Mouse (Mus musculus): ENCODE results near the gene Cntn4. TPM values are rescaled to one million over a fixed set of nuclear protein-coding genes. Genes with fewer than 3 reads are reported as not detected.

Gene Cntn4
- polyA plus RNA-seq, 1 experiment from 2014 or later, result not detected

DNA sequence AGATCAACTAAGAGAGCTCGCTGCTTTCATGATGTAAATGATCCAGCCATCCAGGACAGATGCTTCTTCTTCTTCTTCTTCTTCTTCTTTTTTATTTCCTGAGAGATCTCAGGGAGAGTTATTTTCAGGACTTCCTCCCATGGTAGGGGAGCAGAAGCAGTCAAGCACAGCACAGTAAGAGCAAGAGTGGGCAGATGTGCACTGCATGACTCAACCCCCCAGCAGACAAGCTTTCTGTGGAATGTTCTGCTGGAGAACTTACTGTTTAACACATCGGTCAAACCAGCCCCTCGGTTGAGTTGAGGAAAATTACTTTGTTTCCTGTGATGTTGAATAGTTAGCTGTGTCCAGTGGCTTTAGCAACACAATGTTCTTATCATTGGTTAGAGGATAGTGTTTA, 731.2 kb downstream of the Cntn4 start:
- no peaks in the 10 kb centered on the region for H3K27me3 ChIP-seq (ENCODE audit: insufficient read depth, low read length)
- no peaks in the 10 kb centered on the region for H3K9me3 ChIP-seq (ENCODE audit: low read length)
- ATAC-seq, result no peak
- no peak overlapping the region for H3K4me3 ChIP-seq (ENCODE audit: low read depth, low read length)
- H3K27ac ChIP-seq (ENCODE audit: low read depth), result no peak overlapping the region
- H3K4me1 ChIP-seq (ENCODE audit: insufficient read depth), result no peaks in the 10 kb centered on the region
- no peak overlapping the region for H3K4me2 ChIP-seq (ENCODE audit: low read depth, low read length)
- 53% methylated on average over 3 of the region's 3 CpGs for WGBS (ENCODE audit: insufficient replicate concordance)
- H3K36me3 ChIP-seq (replicated peaks; ENCODE audit: insufficient read depth, low read length), result no peaks in the 10 kb centered on the region
- DNase-seq, result no peak
- TF ChIP-seq EP300 (IDR thresholded peaks at IDR 0.05; ENCODE audit: low read depth), result no peak
- no peak for TF ChIP-seq CTCF (IDR thresholded peaks at IDR 0.05; ENCODE audit: low read depth)
- no peak overlapping the region for H3K9ac ChIP-seq (replicated peaks)

DNA sequence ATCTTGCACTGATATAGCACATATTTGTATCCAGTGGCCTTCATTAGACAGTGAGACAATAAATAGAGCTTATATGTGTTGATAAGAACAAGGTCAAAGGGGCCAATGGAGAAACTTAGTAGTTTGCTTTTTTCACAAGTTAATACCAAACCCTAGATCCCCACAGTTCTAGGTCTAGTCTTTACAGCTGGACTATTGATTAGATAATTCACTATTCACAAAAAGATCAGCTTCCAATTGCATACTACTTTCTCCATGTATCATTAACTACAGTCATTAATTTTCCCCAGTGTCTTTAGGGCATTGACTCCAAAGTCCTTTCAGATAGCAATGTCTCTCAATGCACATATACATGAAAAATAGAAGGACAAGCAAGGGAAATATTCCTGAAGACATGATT, 745.5 kb downstream of the Cntn4 start:
- no peak for TF ChIP-seq EP300 (IDR thresholded peaks at IDR 0.05; ENCODE audit: low read depth)
- TF ChIP-seq CTCF (IDR thresholded peaks at IDR 0.05; ENCODE audit: low read depth), result no peak
- DNase-seq, result no peak
- H3K9ac ChIP-seq (replicated peaks), result no peak overlapping the region
- no peaks in the 10 kb centered on the region for H3K27me3 ChIP-seq (ENCODE audit: insufficient read depth, low read length)
- no peaks in the 10 kb centered on the region for H3K9me3 ChIP-seq (ENCODE audit: low read length)
- no peak for ATAC-seq
- H3K4me2 ChIP-seq (ENCODE audit: low read depth, low read length), result no peak overlapping the region
- H3K4me1 ChIP-seq (ENCODE audit: insufficient read depth), result no peaks in the 10 kb centered on the region
- no peaks in the 10 kb centered on the region for H3K36me3 ChIP-seq (replicated peaks; ENCODE audit: insufficient read depth, low read length)
- no peak overlapping the region for H3K4me3 ChIP-seq (ENCODE audit: low read depth, low read length)
- no peak overlapping the region for H3K27ac ChIP-seq (ENCODE audit: low read depth)

DNA sequence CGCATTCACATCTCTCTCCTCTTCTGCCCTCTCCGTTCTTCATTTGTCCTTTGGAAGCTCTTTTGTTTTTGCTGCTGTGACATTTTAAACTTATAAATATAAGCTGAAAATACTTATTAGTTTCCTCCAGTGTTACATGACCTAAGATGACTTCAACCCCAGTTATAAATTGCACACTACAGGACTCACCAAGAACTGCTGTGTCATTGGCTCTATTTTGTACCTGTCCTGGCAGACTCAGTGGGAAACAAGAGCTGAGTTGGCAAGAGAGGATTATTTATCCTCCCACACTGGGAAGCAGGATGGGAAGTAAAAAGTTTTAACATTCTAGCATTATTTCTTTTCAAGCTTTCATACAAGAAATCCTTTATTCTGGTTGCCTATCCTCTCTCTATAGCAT, 746.0 kb downstream of the Cntn4 start:
- no peak overlapping the region for H3K27ac ChIP-seq (ENCODE audit: low read depth)

DNA sequence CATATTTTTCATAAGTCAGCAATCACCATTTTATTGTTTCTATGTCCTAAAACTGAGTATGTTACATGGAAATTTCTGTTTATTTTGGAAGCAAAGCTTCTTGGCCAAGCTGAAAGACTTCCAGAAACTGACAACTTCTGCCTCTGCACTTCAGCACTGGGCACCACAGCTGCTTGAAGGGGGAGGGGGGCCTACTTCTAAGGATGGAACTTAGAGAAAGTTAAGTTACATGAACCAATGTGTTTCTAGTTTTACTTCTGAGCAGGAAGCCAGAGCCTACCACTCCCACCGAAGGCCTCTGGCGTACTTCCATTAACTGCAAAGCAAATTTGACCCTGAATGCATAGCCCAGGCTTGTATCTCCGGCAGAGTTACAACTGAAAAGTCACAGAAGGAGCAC, 749.2 kb downstream of the Cntn4 start:
- DNase-seq, result no peak
- H3K4me3 ChIP-seq (ENCODE audit: low read depth, low read length), result no peak overlapping the region
- H3K4me2 ChIP-seq (ENCODE audit: low read depth, low read length), result no peak overlapping the region
- no peaks in the 10 kb centered on the region for H3K27me3 ChIP-seq (ENCODE audit: insufficient read depth, low read length)
- no peaks in the 10 kb centered on the region for H3K9me3 ChIP-seq (ENCODE audit: low read length)
- WGBS (ENCODE audit: insufficient replicate concordance), result 71% methylated on average over 3 of the region's 3 CpGs
- no peak for ATAC-seq
- H3K36me3 ChIP-seq (replicated peaks; ENCODE audit: insufficient read depth, low read length), result no peaks in the 10 kb centered on the region
- no peak overlapping the region for H3K27ac ChIP-seq (ENCODE audit: low read depth)
- no peak overlapping the region for H3K9ac ChIP-seq (replicated peaks)
- no peak for TF ChIP-seq CTCF (IDR thresholded peaks at IDR 0.05; ENCODE audit: low read depth)
- TF ChIP-seq EP300 (IDR thresholded peaks at IDR 0.05; ENCODE audit: low read depth), result no peak
- no peaks in the 10 kb centered on the region for H3K4me1 ChIP-seq (ENCODE audit: insufficient read depth)

More for the DNA sequence above, 746.0 kb downstream of the Cntn4 start:
- Histone ChIP-seq H3K36me3 (replicated peaks; ENCODE audit: insufficient read depth, low read length) (no peaks in the 10 kb centered on the region), H3K4me2 (ENCODE audit: low read depth, low read length) (no peak overlapping the region), H3K27me3 (ENCODE audit: insufficient read depth, low read length) (no peaks in the 10 kb centered on the region), H3K9me3 (ENCODE audit: low read length) (no peaks in the 10 kb centered on the region), H3K4me3 (ENCODE audit: low read depth, low read length) (no peak overlapping the region), H3K4me1 (ENCODE audit: insufficient read depth) (no peaks in the 10 kb centered on the region), H3K9ac (replicated peaks) (no peak overlapping the region)
- DNase-seq (no peak), ATAC-seq (no peak)
- 80% methylated on average over 2 of the region's 2 CpGs for WGBS (ENCODE audit: insufficient replicate concordance)
- TF ChIP-seq EP300 (IDR thresholded peaks at IDR 0.05; ENCODE audit: low read depth) (no peak), CTCF (IDR thresholded peaks at IDR 0.05; ENCODE audit: low read depth) (no peak)

DNA sequence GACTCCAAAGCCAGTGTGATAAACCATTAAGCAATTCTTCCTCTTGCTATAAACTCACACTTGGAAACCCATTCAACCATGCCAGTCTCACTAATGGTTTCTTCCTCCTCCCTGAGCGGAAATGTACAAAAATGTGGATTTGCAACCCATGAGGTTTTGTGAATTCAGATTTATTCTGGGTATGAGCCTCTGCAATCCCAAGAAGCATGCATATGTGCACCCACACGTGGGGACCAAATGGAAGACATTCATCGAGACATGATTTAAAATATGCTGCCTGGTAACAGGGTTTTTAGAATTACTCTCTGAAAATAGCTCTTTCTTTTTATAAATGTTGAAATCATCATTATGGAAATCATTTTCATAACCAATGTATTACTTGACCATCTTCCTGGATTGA, 754.0 kb downstream of the Cntn4 start:
- DNase-seq (no peak), ATAC-seq (no peak)
- no peaks in the 10 kb centered on the region for H3K9me3 ChIP-seq (ENCODE audit: low read length)
- H3K9ac ChIP-seq (replicated peaks), result no peak overlapping the region
- no peak overlapping the region for H3K4me2 ChIP-seq (ENCODE audit: low read depth, low read length)
- no peaks in the 10 kb centered on the region for H3K36me3 ChIP-seq (replicated peaks; ENCODE audit: insufficient read depth, low read length)
- H3K27ac ChIP-seq (ENCODE audit: low read depth), result no peak overlapping the region
- no peaks in the 10 kb centered on the region for H3K4me1 ChIP-seq (ENCODE audit: insufficient read depth)
- TF ChIP-seq CTCF (IDR thresholded peaks at IDR 0.05; ENCODE audit: low read depth) (no peak), EP300 (IDR thresholded peaks at IDR 0.05; ENCODE audit: low read depth) (no peak)
- no peak overlapping the region for H3K4me3 ChIP-seq (ENCODE audit: low read depth, low read length)
- WGBS (ENCODE audit: insufficient replicate concordance), result 77% methylated on average over 3 of the region's 3 CpGs
- no peaks in the 10 kb centered on the region for H3K27me3 ChIP-seq (ENCODE audit: insufficient read depth, low read length)

DNA sequence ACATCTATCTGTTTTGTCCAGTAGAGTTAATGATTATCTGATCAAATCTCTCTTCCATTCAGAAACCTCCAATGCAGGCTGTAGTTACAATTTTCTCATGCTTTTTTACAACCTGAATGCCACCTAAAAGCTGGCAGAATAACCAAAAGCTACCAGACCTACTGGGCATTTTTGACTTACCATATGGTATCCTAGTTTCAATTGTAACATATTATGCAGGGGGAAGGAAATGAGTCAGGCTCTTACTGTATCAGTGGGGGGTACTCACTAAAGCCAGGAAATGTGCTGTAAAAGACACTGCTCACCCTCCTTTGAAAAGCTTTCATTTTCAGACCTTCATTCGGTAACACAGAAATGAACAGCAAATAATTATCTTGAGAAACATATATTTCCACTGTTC, 763.3 kb downstream of the Cntn4 start:
- H3K36me3 ChIP-seq (replicated peaks; ENCODE audit: insufficient read depth, low read length), result no peaks in the 10 kb centered on the region
- no peaks in the 10 kb centered on the region for H3K27me3 ChIP-seq (ENCODE audit: insufficient read depth, low read length)
- ATAC-seq (no peak), DNase-seq (no peak)
- WGBS (ENCODE audit: insufficient replicate concordance), result 32% methylated on average over 1 of the region's 1 CpGs
- no peak overlapping the region for H3K27ac ChIP-seq (ENCODE audit: low read depth)
- H3K4me2 ChIP-seq (ENCODE audit: low read depth, low read length), result no peak overlapping the region
- TF ChIP-seq EP300 (IDR thresholded peaks at IDR 0.05; ENCODE audit: low read depth) (no peak), CTCF (IDR thresholded peaks at IDR 0.05; ENCODE audit: low read depth) (no peak)
- no peaks in the 10 kb centered on the region for H3K4me1 ChIP-seq (ENCODE audit: insufficient read depth)
- no peaks in the 10 kb centered on the region for H3K9me3 ChIP-seq (ENCODE audit: low read length)
- no peak overlapping the region for H3K9ac ChIP-seq (replicated peaks)
- H3K4me3 ChIP-seq (ENCODE audit: low read depth, low read length), result no peak overlapping the region

DNA sequence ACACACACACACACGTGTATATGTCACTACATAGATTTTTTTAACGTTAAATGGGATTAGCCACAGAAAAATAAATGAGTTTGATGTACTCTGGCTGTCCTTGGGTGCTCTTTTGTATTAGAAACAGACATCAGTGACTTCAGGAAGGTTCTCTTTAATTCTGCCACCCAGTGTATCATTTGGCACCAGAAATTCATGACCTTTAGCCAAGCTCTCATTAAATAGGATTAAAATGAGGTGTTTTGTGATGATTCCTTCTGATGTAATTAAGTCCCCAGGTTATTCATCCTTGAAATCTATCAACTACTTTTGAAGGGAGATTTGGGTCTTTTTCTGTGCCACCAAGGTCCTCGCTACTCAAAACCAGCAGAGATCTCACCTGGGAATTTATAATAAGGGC, 763.8 kb downstream of the Cntn4 start:
- DNase-seq, result no peak
- TF ChIP-seq EP300 (IDR thresholded peaks at IDR 0.05; ENCODE audit: low read depth) (no peak), CTCF (IDR thresholded peaks at IDR 0.05; ENCODE audit: low read depth) (no peak)
- no peak overlapping the region for H3K9ac ChIP-seq (replicated peaks)
- H3K4me1 ChIP-seq (ENCODE audit: insufficient read depth), result no peaks in the 10 kb centered on the region
- H3K9me3 ChIP-seq (ENCODE audit: low read length), result no peaks in the 10 kb centered on the region
- no peak overlapping the region for H3K27ac ChIP-seq (ENCODE audit: low read depth)
- no peaks in the 10 kb centered on the region for H3K36me3 ChIP-seq (replicated peaks; ENCODE audit: insufficient read depth, low read length)
- no peak overlapping the region for H3K4me2 ChIP-seq (ENCODE audit: low read depth, low read length)
- H3K27me3 ChIP-seq (ENCODE audit: insufficient read depth, low read length), result no peaks in the 10 kb centered on the region
- H3K4me3 ChIP-seq (ENCODE audit: low read depth, low read length), result no peak overlapping the region
- 56% methylated on average over 3 of the region's 3 CpGs for WGBS (ENCODE audit: insufficient replicate concordance)
- no peak for ATAC-seq
